36 mouse cellular contexts compared by ENCODE assay signal in genomic region chr17:28495832-28496231, GRCm38 (mm10). TPM values are rescaled to one million over a fixed set of nuclear protein-coding genes. Genes with fewer than 3 reads are reported as not detected.
DNase-seq lines count a peak whose midpoint lies in the region; ATAC-seq and TF ChIP-seq lines count a peak whose summit lies in the region.
"Had no signal": no experiment of that assay in that cellular context is flagged by ENCODE, and none has a peak within 500 bp of the region (broad histone marks: within the 10 kb centered on the region; RNA-seq: fewer than 3 reads in every experiment).

No protein-coding gene starts in this region.

- peak; percentile 62 for ATAC-seq in intestine, postnatal 0 days
- ATAC-seq in intestine, embryonic 16.5 days: no peak
- peak; percentile 34; the same call in 1 of the 2 replicates for ATAC-seq in lung, postnatal 0 days
- ATAC-seq in granulocyte monocyte progenitor cell, adult 5-6 weeks (replicated peaks; ENCODE audit: poor library complexity, severe bottlenecking): peak; percentile 56
- ATAC-seq in monocyte, adult 5-6 weeks (replicated peaks; ENCODE audit: insufficient number of reproducible peaks, low FRiP score, low TSS enrichment, poor library complexity, severe bottlenecking): peak; percentile 75
- ATAC-seq: forebrain, embryonic 16.5 days; Patski had no signal

- peak; percentile 59 for DNase-seq in lung, postnatal 0 days (ENCODE audit: low spot score)
- no peak for DNase-seq in lung, postnatal 14 days
- DNase-seq in midbrain, embryonic 10.5 days (ENCODE audit: low spot score): no peak
- DNase-seq in urinary bladder, postnatal 25 days (ENCODE audit: low spot score): no peak
- DNase-seq: adrenal gland, postnatal 10 days; B cell, adult 2 months; cerebellum, adult 11-12 months; cerebellum, adult 8-10 months; cerebellum, postnatal 10 days; cerebellum, postnatal 36 days; embryo, embryonic 11 days; gastrocnemius, postnatal 10 days; gastrocnemius, postnatal 36 days; heart, adult 18-20 months; heart, postnatal 14 days; heart, postnatal 4 days had no signal

- H3K27ac ChIP-seq in intestine, postnatal 0 days (ENCODE audit: low read depth, low read length): no peak overlapping the region
- H3K27ac ChIP-seq in intestine, embryonic 16.5 days (ENCODE audit: low read length): no peak overlapping the region
- H3K27ac ChIP-seq in lung, postnatal 0 days (ENCODE audit: low read length): no peak overlapping the region
- no peak overlapping the region for H3K27ac ChIP-seq in midbrain, embryonic 10.5 days (replicated peaks)
- H3K27ac ChIP-seq: embryonic facial prominence, embryonic 10.5 days; embryonic facial prominence, embryonic 13.5 days; forebrain, embryonic 12.5 days; heart, embryonic 13.5 days; hindbrain, embryonic 14.5 days had no signal

- no peaks in the 10 kb centered on the region for H3K27me3 ChIP-seq in intestine, postnatal 0 days (replicated peaks; ENCODE audit: control insufficient read depth, insufficient read depth, low read length)
- no peaks in the 10 kb centered on the region for H3K27me3 ChIP-seq in intestine, embryonic 16.5 days (replicated peaks; ENCODE audit: control insufficient read depth, insufficient read depth, low read length)
- no peaks in the 10 kb centered on the region for H3K27me3 ChIP-seq in lung, postnatal 0 days (replicated peaks; ENCODE audit: insufficient read depth, low read length)
- H3K27me3 ChIP-seq in midbrain, embryonic 10.5 days (ENCODE audit: low read depth, poor library complexity, severe bottlenecking): no peaks in the 10 kb centered on the region
- H3K27me3 ChIP-seq: CH12.LX; embryonic facial prominence, embryonic 13.5 days; forebrain, embryonic 12.5 days; heart, embryonic 13.5 days; Patski had no signal

- no peaks in the 10 kb centered on the region for H3K4me1 ChIP-seq in intestine, postnatal 0 days (replicated peaks; ENCODE audit: control insufficient read depth, insufficient read depth, low read length)
- peaks cover 6% of the 10 kb centered on the region; the same call in 1 of the 2 replicates for H3K4me1 ChIP-seq in intestine, embryonic 16.5 days (ENCODE audit: control insufficient read depth, insufficient read depth, low read length)
- H3K4me1 ChIP-seq in lung, postnatal 0 days (ENCODE audit: insufficient read depth, low read depth, low read length): no peaks in the 10 kb centered on the region
- H3K4me1 ChIP-seq in midbrain, embryonic 10.5 days: peaks cover 9% of the 10 kb centered on the region
- H3K4me1 ChIP-seq: heart, embryonic 13.5 days had no signal

- H3K9me3 ChIP-seq in intestine, postnatal 0 days (ENCODE audit: control insufficient read depth): no peaks in the 10 kb centered on the region
- H3K9me3 ChIP-seq in intestine, embryonic 16.5 days (ENCODE audit: control insufficient read depth, low read length): no peaks in the 10 kb centered on the region
- H3K9me3 ChIP-seq in lung, postnatal 0 days (ENCODE audit: low read length): no peaks in the 10 kb centered on the region
- peaks cover 8% of the 10 kb centered on the region; the same call in 1 of the 2 replicates for H3K9me3 ChIP-seq in midbrain, embryonic 10.5 days (replicated peaks)
- H3K9me3 ChIP-seq: forebrain, embryonic 12.5 days; G1E had no signal

- no peak for TF ChIP-seq CTCF in intestine, postnatal 0 days (IDR thresholded peaks at IDR 0.05; ENCODE audit: low read depth)
- no peak for TF ChIP-seq CTCF in lung, postnatal 0 days (IDR thresholded peaks at IDR 0.05)

- 59% methylated on average over 8 of the region's 8 CpGs for WGBS in intestine, postnatal 0 days
- WGBS in intestine, embryonic 16.5 days: 79% methylated on average over 8 of the region's 8 CpGs
- 66% methylated on average over 8 of the region's 8 CpGs for WGBS in lung, postnatal 0 days
- WGBS in midbrain, embryonic 10.5 days: 97% methylated on average over 8 of the region's 8 CpGs

- TF ChIP-seq EP300 in lung, postnatal 0 days (IDR thresholded peaks at IDR 0.05): peak; percentile 75; the same call in 1 of the 2 replicates

- no peaks in the 10 kb centered on the region for H3K36me3 ChIP-seq in intestine, postnatal 0 days (ENCODE audit: control insufficient read depth, insufficient read depth)
- H3K36me3 ChIP-seq in intestine, embryonic 16.5 days (ENCODE audit: control insufficient read depth, insufficient read depth, low read length): no peaks in the 10 kb centered on the region
- no peaks in the 10 kb centered on the region for H3K36me3 ChIP-seq in lung, postnatal 0 days (ENCODE audit: insufficient read depth, low read length)
- no peaks in the 10 kb centered on the region for H3K36me3 ChIP-seq in midbrain, embryonic 10.5 days
- H3K36me3 ChIP-seq: embryonic facial prominence, embryonic 10.5 days; embryonic facial prominence, embryonic 13.5 days; forebrain, embryonic 12.5 days; G1E; heart, embryonic 13.5 days had no signal

- H3K4me2 ChIP-seq in intestine, postnatal 0 days (replicated peaks; ENCODE audit: low read depth): no peak overlapping the region
- no peak overlapping the region for H3K4me2 ChIP-seq in intestine, embryonic 16.5 days (ENCODE audit: low read depth, low read length)
- no peak overlapping the region for H3K4me2 ChIP-seq in lung, postnatal 0 days (replicated peaks; ENCODE audit: low read depth, low read length)
- H3K4me2 ChIP-seq: embryonic facial prominence, embryonic 13.5 days; forebrain, embryonic 12.5 days; heart, embryonic 13.5 days; hindbrain, embryonic 14.5 days had no signal

- H3K4me3 ChIP-seq in intestine, postnatal 0 days (ENCODE audit: low read depth, low read length): no peak overlapping the region
- H3K4me3 ChIP-seq in intestine, embryonic 16.5 days (ENCODE audit: low read length): no peak overlapping the region
- H3K4me3 ChIP-seq in lung, postnatal 0 days (ENCODE audit: low read depth, low read length): no peak overlapping the region
- no peak overlapping the region for H3K4me3 ChIP-seq in midbrain, embryonic 10.5 days
- H3K4me3 ChIP-seq: embryonic facial prominence, embryonic 10.5 days; embryonic facial prominence, embryonic 13.5 days; erythroblast, embryonic 14.5 days; forebrain, embryonic 12.5 days; heart, embryonic 13.5 days had no signal

- no peak overlapping the region for H3K9ac ChIP-seq in intestine, postnatal 0 days (ENCODE audit: low read depth, low read length)
- H3K9ac ChIP-seq in intestine, embryonic 16.5 days (ENCODE audit: low read depth, low read length): no peak overlapping the region
- no peak overlapping the region for H3K9ac ChIP-seq in lung, postnatal 0 days (replicated peaks; ENCODE audit: low read depth)
- H3K9ac ChIP-seq: embryonic facial prominence, embryonic 13.5 days; forebrain, embryonic 12.5 days; heart, embryonic 13.5 days; hindbrain, embryonic 14.5 days had no signal

RNA-seq across cellular contexts. Expression of gene Fkbp5, which starts 21.5 kb away (rescaled TPM):
- 9.7 and 10.1 TPM in 2 replicates for polyA plus RNA-seq in intestine, postnatal 0 days (2015; fragmentation: Nextera tagmentation; extraction: Ambion mirVana)
- 22.0 and 27.3 TPM in 2 replicates for polyA plus RNA-seq in intestine, embryonic 16.5 days (2015; fragmentation: Nextera tagmentation; extraction: Ambion mirVana)
- 15.8 and 26.9 TPM in 2 replicates for polyA plus RNA-seq in lung, postnatal 0 days (2015; fragmentation: Nextera tagmentation; extraction: Ambion mirVana)
- total RNA-seq in granulocyte monocyte progenitor cell, adult 5-6 weeks (2014; fragmentation: Nextera tagmentation): 49.1 and 63.7 TPM in 2 replicates
- 40.8 and 53.1 TPM in 2 replicates for total RNA-seq in granulocyte monocyte progenitor cell, adult 5-6 weeks (2017)
- total RNA-seq in monocyte, adult 5-6 weeks (2017): 9.1 to 23.2 TPM (median 11.9 TPM) in 3 replicates
- 28.9 and 31.9 TPM in 2 replicates for polyA plus RNA-seq in midbrain, embryonic 10.5 days (2016; fragmentation: Nextera tagmentation; extraction: Ambion mirVana)

RNA-seq across cellular contexts. Expression of gene Armc12, which starts 34.8 kb away (rescaled TPM):
- polyA plus RNA-seq in intestine, postnatal 0 days (2015; fragmentation: Nextera tagmentation; extraction: Ambion mirVana): not detected in 2 replicates
- not detected in 2 replicates for polyA plus RNA-seq in intestine, embryonic 16.5 days (2015; fragmentation: Nextera tagmentation; extraction: Ambion mirVana)
- not detected in 2 replicates for polyA plus RNA-seq in lung, postnatal 0 days (2015; fragmentation: Nextera tagmentation; extraction: Ambion mirVana)
- total RNA-seq in granulocyte monocyte progenitor cell, adult 5-6 weeks (2014; fragmentation: Nextera tagmentation): not detected in 2 replicates
- not detected in 2 replicates for total RNA-seq in granulocyte monocyte progenitor cell, adult 5-6 weeks (2017)
- 2.2 TPM in 1 of 3 replicates, not detected in the others for total RNA-seq in monocyte, adult 5-6 weeks (2017)
- not detected in 2 replicates for polyA plus RNA-seq in midbrain, embryonic 10.5 days (2016; fragmentation: Nextera tagmentation; extraction: Ambion mirVana)
- total RNA-seq: adrenal gland, adult 18-20 months; adrenal gland, postnatal 10 days; CH12.LX; G1E; gastrocnemius, adult 18-20 months; gastrocnemius, postnatal 10 days; gastrocnemius, postnatal 36 days; heart, adult 18-20 months; heart, postnatal 14 days; heart, postnatal 4 days had no signal
- polyA plus RNA-seq: cortical plate, adult 2 months; embryonic facial prominence, embryonic 10.5 days; embryonic facial prominence, embryonic 13.5 days; erythroblast, embryonic 14.5 days; forebrain, embryonic 12.5 days; forebrain, embryonic 16.5 days; G1E; heart, embryonic 13.5 days; heart, embryonic 16.5 days; hindbrain, embryonic 11.5 days; hindbrain, embryonic 14.5 days; Patski had no signal

RNA-seq across cellular contexts. Expression of gene Clpsl2, which starts 53.4 kb away (rescaled TPM):
- polyA plus RNA-seq in intestine, postnatal 0 days (2015; fragmentation: Nextera tagmentation; extraction: Ambion mirVana): not detected in 2 replicates
- polyA plus RNA-seq in intestine, embryonic 16.5 days (2015; fragmentation: Nextera tagmentation; extraction: Ambion mirVana): not detected in 2 replicates
- not detected in 2 replicates for polyA plus RNA-seq in lung, postnatal 0 days (2015; fragmentation: Nextera tagmentation; extraction: Ambion mirVana)
- not detected in 2 replicates for total RNA-seq in granulocyte monocyte progenitor cell, adult 5-6 weeks (2014; fragmentation: Nextera tagmentation)
- not detected in 2 replicates for total RNA-seq in granulocyte monocyte progenitor cell, adult 5-6 weeks (2017)
- not detected in 3 replicates for total RNA-seq in monocyte, adult 5-6 weeks (2017)
- polyA plus RNA-seq in midbrain, embryonic 10.5 days (2016; fragmentation: Nextera tagmentation; extraction: Ambion mirVana): not detected in 2 replicates
- total RNA-seq: adrenal gland, adult 18-20 months; adrenal gland, postnatal 10 days; adrenal gland, postnatal 4 days; CH12.LX; G1E; gastrocnemius, adult 18-20 months; gastrocnemius, postnatal 10 days; gastrocnemius, postnatal 36 days; heart, adult 18-20 months; heart, postnatal 14 days; heart, postnatal 4 days had no signal
- polyA plus RNA-seq: cortical plate, adult 2 months; embryonic facial prominence, embryonic 10.5 days; embryonic facial prominence, embryonic 13.5 days; erythroblast, embryonic 14.5 days; forebrain, embryonic 12.5 days; forebrain, embryonic 16.5 days; G1E; heart, embryonic 13.5 days; heart, embryonic 16.5 days; hindbrain, embryonic 11.5 days; hindbrain, embryonic 14.5 days; Patski had no signal
